Mouse (Mus musculus) cerebellum, postnatal 10 days (tissue): ENCODE data around the gene 4933414I15Rik.

Source experiments
- DNase-seq, 2 experiments: peaks; one replicate each; pipeline ENCODE4 v3.0.0; 2021; ENCODE audit warnings: mixed read lengths in 2 of 2

4933414I15Rik gene

DNA sequence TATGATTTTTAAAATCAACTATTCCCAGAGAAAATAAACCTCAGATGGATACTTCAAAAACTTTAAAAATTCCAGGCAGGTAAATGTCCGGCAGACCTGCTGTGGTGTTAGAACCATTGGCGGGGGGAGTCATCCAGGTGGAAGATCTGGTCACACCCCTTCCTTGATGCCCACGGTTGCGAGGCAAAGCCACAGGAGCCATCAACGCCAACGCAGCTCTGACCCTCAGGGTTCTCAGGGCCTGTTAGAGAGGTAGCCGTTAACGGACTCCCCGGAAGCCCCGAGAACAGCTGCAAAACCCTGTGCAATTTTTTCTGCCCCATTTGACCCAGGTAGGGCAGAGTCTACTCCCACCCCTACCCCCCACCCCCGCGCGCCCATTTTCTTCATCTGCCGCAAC, at the start of gene 4933414I15Rik:
Gene 4933414I15Rik (minus strand): TSS at position 260 of the 400 bp plus-strand sequence.
- no peak for DNase-seq

DNA sequence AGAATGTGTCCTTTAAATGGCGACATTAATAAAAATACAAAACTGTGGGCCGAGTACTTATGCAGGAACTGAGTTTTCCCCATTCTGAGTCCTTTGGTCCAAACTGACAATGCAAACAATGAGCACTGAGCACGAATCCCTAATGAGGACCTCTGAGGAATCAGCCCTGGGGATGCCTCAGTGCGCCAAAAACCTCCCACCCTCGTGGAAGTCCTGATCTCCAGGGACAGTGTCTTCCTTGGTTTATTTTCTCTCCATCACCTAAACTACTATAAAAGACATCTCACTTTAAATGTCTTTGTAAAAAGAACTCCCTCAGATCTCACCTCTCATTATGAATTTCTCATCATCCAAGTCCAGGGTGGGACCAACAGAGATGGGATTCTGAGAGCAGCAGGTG, 38.1 kb upstream of the 4933414I15Rik start, which contains the start of gene Olfr1377:
Gene Olfr1377 (plus strand): TSS at position 301 of the 400 bp plus-strand sequence.
- no peak for DNase-seq

DNA sequence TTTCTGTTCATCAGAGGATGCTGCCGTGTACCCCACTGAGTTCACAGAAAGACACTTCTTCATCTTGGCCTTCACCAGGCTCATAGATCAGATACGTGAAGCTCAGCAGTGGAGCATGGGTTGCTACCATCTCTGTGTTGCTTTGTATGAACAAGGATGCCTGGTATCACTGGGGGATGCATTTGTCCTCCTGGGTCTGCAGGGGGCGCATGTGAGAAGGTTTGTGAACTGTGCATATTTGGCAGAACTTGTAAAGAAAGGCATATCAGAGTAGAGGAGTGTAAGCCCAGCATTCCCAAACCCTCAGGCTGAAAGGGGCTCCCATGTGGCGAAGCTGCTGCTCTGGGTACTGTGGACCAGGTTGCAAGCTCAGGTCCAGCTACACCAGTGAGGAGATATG, 33.7 kb upstream of the 4933414I15Rik start:
- peak; percentile 13 to 28 for DNase-seq

DNA sequence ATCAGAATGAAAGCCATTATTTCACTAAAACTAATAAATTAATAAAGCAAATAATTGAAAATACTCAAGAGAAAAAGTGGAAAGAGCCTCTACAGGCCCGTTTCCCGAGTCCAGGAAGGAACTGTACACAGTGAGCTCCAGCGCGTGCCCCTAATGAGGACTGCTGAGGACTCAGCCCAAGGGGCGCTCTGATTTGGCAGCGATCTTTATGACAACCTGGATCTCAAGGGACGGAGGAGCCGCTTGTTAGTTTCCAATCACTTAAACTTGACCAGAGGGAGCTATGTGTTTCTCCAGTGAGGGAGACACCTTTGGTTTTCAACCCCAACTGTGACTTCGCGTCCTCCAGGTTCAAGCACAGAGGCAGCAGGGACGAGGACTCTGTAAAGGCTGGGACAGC, 22.7 kb upstream of the 4933414I15Rik start, which contains the start of gene Olfr1378:
Gene Olfr1378 (plus strand): TSS at position 301 of the 400 bp plus-strand sequence.
- no peak for DNase-seq

DNA sequence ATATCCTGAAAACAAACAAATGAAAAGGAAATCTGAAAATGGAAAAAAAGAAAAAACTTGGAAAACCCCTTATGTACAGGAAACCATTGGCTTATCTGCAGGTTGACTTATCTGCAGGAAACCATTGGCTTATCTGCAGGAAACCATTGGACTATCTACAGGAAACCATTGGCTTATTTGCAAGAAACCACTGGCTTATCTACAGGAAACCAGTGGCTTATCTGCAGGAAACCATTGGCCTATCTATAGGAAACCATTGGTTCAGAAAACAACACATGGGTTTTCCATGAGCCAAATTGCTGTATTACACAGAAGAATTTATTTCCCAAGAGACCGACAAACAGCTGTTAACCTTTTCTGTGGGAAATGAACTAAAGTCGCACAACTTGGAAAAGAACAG, 21.3 kb upstream of the 4933414I15Rik start:
- DNase-seq: no peak

DNA sequence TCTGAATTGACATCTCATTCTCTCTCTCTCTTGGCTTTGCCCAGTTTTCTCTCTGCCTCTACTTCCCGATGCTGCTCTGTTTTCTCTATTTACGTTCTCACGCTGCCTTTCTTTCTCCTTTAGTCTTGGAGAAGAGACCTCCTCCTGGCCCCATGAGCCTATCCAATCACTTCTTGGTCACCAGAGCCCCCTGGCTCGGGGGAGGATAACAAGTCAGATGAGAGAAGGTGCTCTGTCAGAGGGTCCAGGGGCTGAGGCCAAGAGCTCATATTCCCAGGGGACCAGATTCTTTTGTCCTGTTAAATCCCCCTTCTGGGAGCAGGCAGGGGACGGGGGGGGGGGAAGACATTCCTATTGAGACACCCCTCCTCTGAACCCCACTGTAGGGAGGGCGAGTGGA, 10.1 kb upstream of the 4933414I15Rik start, which contains the start of gene Prop1:
Gene Prop1 (minus strand): TSS at position 101 of the 400 bp plus-strand sequence.
- DNase-seq: no peak

DNA sequence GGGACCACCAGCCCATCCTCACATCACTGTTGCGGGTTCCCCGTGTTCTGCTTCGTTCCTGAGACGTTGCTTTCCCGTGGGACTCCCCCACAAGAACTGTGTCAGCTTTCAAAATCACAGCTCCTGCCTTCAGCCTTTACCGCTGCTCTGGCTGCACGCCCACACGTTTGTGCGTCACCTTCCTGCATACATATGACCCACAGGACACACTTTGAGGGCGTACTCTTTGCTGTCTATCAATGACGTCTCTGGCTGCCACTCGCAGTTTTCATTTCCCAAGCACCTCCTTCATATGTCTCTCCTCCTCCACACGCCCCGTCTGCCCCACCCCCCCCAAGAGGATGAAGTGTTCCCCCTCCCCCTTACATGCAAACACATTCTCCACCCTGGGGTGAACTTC, 8.7 kb upstream of the 4933414I15Rik start:
- no peak for DNase-seq

DNA sequence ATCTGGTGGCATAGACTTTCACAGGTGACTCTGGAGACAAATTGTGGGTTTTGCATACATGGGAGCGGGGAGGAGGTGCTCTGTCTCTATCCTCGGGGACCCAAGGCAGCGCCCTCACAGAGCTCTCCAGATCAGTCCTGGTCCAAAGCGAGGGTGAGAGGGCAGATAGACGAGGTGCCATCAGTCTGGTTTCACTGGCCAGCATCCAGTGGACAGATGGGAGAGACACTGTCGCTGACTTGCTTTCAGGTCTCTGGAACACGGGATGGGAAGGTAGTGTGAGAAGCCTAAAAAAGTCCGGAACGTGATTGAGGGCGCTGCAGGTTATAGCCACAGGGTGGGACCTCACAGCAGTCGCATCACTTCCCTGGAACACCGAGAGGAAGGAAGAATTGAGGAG, 1.2 kb downstream of the 4933414I15Rik start:
- DNase-seq: peak; percentile 58 to 59

DNA sequence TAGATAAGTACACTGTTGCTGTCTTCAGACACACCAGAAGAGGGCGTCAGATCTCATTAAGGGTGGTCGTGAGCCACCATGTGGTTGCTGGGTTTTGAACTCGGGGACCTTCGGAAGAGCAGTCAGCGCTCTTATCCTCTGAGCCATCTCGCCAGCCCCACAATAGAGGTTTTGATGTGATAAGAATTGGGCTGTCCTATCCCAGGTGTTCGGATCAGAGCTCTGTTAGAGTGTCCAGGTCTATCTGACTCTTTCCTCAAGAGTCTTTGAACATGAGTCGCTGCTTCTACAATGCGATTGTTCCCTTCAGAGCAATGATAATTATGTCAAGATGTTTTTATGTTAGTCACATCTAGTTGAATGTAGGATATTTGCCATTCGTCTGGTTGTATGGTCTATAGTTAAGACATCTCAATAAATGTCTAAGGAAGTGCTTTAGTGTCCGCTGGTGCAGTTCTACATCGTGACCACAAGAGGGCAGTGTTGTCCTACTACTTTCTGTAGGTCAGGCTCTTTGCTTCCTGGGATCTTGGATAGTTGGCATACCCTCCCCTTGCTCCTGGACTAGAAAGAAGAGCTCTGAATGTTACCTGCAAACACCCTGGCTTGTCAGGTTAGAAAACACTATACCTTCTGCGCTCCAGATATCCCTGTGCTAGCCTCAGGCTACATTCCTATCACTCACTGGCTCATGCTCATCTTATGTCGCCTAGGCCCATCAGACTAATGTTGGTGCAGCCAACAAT, 3.8 kb downstream of the 4933414I15Rik start:
- DNase-seq: peak; percentile 66 to 80

DNA sequence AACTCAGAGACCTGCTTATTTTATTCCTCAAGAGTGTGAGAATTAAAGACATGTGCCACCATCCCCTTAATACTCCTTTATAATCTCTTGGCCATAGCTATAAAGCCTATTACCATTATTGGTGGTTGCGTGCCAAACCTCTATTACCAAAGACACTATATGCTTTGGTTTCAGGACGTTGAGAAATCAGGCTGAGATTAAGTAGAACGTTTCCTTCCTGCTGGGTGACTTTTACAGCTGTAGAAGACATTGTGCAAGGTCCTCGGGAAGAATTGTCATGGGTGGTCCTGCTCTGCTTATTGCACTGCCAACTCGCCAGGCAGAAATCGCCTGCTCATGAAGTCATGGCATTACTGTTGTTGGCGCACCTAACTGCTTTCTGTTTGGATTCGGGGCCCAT, 5.1 kb downstream of the 4933414I15Rik start:
- no peak for DNase-seq

DNA sequence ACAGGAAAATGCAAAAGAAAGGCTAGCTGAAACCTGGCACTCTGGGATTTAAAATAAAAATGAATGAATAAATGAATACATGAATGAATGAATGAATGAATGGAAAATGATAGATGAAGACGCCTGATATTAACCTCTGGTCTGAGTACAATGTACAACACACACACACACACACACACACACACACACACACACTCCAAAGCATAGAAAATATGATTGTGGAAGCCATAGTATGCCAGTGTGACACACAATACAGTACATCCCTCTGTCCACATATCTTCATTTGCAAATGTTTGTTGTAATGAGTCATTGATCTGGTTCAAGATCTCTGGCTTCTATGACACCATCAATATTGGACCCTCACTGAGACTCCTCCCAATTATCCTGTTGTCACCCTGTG, 11.5 kb downstream of the 4933414I15Rik start:
- DNase-seq: no peak

DNA sequence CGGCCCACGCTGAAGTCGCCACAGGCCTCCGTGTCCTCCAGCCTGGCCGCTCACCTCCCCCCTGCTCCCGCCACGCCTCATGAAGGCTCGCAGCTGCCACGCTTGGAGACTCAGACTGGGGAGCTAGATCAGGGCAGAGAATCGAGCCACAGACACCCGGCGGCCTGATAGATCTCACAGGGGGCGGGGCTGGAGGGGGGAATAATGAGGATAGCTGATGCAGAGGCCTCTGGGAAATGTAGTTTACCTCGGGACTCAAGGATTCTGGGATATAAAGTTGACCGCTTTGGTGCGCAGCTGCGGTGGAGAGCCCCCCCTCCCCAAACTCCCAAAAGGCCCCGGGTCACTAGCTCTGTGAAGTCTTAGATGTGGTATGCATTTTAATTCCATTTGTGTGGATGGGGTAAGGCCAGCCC, 12.1 kb downstream of the 4933414I15Rik start, which contains the start of gene Zfp354b:
Gene Zfp354b (minus strand): TSS at position 183 of the 416 bp plus-strand sequence.
- peak; percentile 93 to 96 for DNase-seq

DNA sequence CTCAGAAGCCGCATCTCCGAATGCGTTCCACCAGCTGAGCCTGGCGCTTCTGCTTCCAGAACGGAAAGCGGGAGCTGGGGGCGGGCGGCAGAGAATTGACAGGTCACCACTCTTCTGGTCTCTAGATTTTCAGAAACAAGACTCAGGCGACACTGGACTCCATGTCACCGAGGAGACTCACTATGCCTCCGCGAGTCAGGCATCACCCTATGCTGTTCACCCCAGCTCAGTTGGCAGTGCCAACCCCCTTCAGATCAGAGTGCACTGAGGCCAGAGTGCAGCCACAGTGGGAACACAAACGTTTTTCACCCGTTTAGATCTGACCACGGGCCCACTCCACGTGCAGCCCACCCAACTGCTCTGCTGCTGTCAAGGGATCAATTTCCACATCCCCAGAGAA, 12.5 kb downstream of the 4933414I15Rik start:
- DNase-seq: no peak

DNA sequence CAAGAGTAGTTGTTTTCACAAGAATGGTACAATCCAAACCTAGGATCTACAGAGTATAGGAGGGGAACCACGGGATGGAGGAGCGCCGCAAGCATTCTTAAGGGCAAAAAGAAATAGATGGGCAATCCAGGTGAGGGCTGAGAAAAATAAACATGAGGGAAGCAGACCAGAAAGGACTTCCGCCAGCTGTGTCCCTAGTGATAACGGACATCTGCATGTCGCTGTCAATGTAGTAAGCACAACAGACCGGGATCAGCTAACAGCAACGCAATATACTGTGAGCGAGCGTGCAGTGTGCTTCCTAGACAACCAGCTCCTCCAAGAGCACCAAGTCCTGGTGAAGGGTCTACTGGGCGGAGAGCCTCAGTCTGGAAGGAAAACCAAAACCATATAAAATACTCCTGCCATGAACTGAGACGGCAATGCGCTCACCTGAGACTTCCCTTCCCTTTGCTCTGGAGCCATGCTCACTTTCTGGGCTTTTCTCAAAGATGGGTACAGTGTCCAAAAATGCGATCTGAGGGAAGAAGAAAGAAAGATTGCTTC, 13.0 kb downstream of the 4933414I15Rik start:
- DNase-seq: peak in 1 of 2 experiments; percentile 21

DNA sequence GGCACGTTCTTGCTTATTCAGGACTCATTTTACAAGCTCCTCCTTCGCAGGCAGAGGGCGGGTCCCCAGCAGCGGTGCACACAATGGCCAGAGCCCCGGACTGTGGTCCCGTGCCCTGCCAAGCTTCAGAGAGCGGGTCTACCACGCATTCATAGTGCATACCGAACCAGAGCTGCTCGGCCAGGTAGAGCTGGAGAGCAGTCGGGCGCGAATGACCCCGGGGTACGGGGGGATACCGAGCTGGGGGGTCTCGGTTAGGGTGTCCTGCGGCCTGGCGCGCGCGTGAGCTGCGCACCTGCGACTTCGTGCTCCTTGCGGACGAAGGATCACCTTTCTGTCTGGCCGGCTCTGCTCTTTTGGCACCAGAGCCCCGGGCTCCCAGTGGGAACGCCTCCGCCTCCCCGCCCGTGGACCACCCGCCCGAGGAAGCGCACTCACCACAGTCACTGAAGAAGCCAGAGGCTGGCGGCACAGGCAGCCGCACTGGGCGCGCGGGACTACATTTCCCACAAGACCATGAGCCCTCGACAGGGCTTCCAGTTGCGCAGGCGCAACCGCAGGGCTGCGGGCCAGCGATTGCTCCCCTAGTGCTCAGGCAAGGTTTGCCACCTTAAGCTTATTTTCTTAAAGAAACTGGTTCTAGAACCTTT, 27.8 kb downstream of the 4933414I15Rik start, which contains the start of gene Zfp2:
Gene Zfp2 (minus strand): TSS at position 495 of the 650 bp plus-strand sequence.
- peak; percentile 96 for DNase-seq

DNA sequence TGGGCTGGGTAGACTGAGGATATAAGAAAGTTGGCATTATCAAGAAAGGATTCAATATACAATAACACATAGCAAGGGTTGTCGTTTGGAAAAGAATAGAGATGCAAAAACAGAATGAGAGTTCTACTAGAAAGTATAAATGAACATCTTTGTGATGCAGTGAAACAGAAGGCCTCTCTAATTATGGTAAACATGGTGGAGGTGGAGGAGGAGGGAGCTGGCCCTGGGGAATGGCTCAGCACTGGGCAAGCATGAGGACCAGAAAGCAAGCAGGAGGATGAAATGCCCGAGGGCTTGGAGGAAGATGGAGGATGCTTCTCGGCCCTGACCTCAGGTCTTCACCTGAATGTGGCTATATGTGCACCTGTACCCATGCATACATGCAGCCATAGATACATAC, 29.1 kb downstream of the 4933414I15Rik start:
- DNase-seq: no peak

DNA sequence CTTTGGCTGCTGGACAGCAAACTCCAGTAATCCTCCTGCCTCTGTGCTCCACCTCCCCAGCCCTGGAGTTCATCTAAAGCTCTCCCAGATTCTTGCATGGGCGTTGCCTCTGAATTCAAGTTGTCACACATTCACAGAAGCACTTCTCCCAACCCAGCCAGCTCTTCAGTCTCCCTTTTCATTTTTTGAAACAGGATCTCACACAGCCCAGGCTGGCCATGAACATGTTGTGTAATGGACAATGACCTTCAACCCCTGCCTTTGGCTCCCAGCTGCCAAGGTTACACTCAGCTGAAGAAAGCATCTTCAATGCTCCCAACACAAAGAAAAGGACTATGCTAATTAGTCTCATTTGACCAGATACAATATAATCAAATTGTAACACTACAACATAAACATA, 30.3 kb downstream of the 4933414I15Rik start:
- no peak for DNase-seq

DNA sequence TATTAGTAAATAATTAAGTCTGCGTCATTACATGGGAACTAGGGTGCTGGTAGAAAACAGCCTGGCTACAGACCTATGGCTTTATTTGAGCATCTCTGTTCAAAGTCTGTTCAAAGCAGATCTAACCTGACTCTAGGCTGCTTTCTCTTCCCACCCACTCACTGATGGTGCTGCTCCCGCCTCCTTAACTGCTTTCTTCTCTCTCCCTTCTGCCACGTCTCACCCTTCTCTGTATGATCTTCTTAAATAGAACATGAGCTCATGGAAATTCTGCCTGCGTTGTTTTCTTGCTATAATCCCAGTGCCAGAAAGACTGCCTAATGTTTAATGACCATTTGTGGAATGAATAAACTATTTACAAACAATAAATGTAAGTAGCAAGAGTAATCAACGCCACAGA, 35.4 kb downstream of the 4933414I15Rik start:
- no peak for DNase-seq

DNA sequence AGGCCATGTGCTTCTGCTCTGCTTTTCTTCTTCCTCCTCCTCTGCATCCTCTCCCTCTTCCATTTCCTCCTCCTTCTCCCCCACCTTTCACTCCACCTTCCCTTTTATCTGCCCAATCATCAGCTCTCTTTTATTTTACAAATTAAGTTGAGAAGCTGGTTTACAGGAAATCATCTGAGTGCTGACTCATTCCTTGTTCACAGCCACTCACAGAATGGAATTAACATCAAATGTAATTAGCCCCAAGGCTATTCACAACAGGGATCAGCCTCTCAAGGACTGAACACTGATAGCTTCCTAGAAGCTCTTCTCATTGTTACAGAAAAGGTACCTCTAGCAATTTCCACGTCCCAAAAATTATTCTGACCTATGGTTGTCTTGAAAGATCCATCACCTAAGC, 46.2 kb downstream of the 4933414I15Rik start:
- no peak for DNase-seq

DNA sequence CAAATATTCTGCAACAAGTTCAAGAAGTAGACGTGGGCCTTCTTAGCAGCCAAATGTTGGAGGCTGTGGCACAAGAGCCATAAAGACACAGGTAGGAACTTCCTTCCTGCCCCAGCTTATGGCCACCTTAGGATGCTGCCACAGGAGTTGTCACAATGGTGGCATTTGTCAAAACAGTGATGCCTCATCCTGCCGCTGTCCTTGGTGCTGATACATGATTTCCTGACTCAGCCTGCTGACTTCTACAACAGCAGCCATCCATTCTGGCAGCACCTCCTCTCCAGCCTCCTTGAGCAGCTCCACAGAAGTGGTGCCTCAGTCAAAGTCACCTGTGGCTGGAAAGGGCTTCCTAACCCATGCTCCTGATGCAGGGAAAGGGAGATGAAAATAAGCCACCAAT, 51.1 kb downstream of the 4933414I15Rik start:
- DNase-seq: no peak
